Mouse (Mus musculus): ENCODE measurements around the gene Ghr.

The Ghr gene

GRCm38 (mm10) chr15:3381413-3381812 is 201.9 kb downstream of the Ghr start:
- no peak for DNase-seq (ENCODE audit: low spot score)

GRCm38 (mm10) chr15:3368261-3368832 is 214.9 kb downstream of the Ghr start:
- no peak for DNase-seq (ENCODE audit: low spot score)

- DNase-seq (ENCODE audit: low spot score), result no peak
Measured at GRCm38 (mm10) chr15:3356073-3356766, 227.1 kb downstream of the Ghr start.

- DNase-seq (ENCODE audit: low spot score), result no peak
Measured at GRCm38 (mm10) chr15:3353696-3354095, 229.6 kb downstream of the Ghr start.

GRCm38 (mm10) chr15:3349306-3350064 is 233.8 kb downstream of the Ghr start:
- no peak for DNase-seq (ENCODE audit: low spot score)

GRCm38 (mm10) chr15:3346682-3347081 is 236.6 kb downstream of the Ghr start:
- DNase-seq (ENCODE audit: low spot score), result no peak

GRCm38 (mm10) chr15:3344555-3344954 is 238.7 kb downstream of the Ghr start:
- DNase-seq (ENCODE audit: low spot score), result no peak

- DNase-seq (ENCODE audit: low spot score), result no peak
Measured at GRCm38 (mm10) chr15:3341806-3342582, 241.3 kb downstream of the Ghr start.

GRCm38 (mm10) chr15:3339847-3340246 is 243.4 kb downstream of the Ghr start:
- no peak for DNase-seq (ENCODE audit: low spot score)

GRCm38 (mm10) chr15:3332517-3332916 is 250.8 kb downstream of the Ghr start:
- no peak for DNase-seq (ENCODE audit: low spot score)

- DNase-seq (ENCODE audit: low spot score), result no peak
Measured at GRCm38 (mm10) chr15:3331813-3332212, 251.5 kb downstream of the Ghr start.

- DNase-seq (ENCODE audit: low spot score), result no peak
Measured at GRCm38 (mm10) chr15:3330291-3330690, 253.0 kb downstream of the Ghr start.

GRCm38 (mm10) chr15:3323041-3323440 is 260.3 kb downstream of the Ghr start:
- DNase-seq (ENCODE audit: low spot score), result no peak

GRCm38 (mm10) chr15:3319929-3320328 is 263.4 kb downstream of the Ghr start:
- no peak for DNase-seq (ENCODE audit: low spot score)

GRCm38 (mm10) chr15:3316617-3317016 is 266.7 kb downstream of the Ghr start:
- DNase-seq (ENCODE audit: low spot score), result no peak

- DNase-seq (ENCODE audit: low spot score), result no peak
Measured at GRCm38 (mm10) chr15:3312937-3313336, 270.4 kb downstream of the Ghr start.

- no peak for DNase-seq (ENCODE audit: low spot score)
Measured at GRCm38 (mm10) chr15:3309856-3310255, 273.4 kb downstream of the Ghr start.

- no peak for DNase-seq (ENCODE audit: low spot score)
Measured at GRCm38 (mm10) chr15:3303426-3303825, 279.9 kb downstream of the Ghr start, which contains the start of gene Ccdc152. Gene Ccdc152, minus strand, starts transcription at chr15:3303526.

GRCm38 (mm10) chr15:3300361-3301100 is 282.8 kb downstream of the Ghr start:
- DNase-seq (ENCODE audit: low spot score), result no peak

- DNase-seq (ENCODE audit: low spot score), result no peak
Measured at GRCm38 (mm10) chr15:3297615-3298014, 285.7 kb downstream of the Ghr start.

- no peak for DNase-seq (ENCODE audit: low spot score)
Measured at GRCm38 (mm10) chr15:3295986-3296385, 287.3 kb downstream of the Ghr start.

- no peak for DNase-seq (ENCODE audit: low spot score)
Measured at GRCm38 (mm10) chr15:3293477-3293876, 289.8 kb downstream of the Ghr start.

All from ovary, postnatal 10 days (tissue).